Mouse (Mus musculus): ENCODE measurements around the gene Tnfsf15. TPM values are rescaled to one million over a fixed set of nuclear protein-coding genes. Genes with fewer than 3 reads are reported as not detected.

The Tnfsf15 gene
- total RNA-seq, 2 experiments from 2014 or later, result not detected

GRCm38 (mm10) chr4:63684412-63685252 lies 60.3 kb downstream of the Tnfsf15 start:
- no peak for DNase-seq

- no peak for DNase-seq
Measured at GRCm38 (mm10) chr4:63683716-63684115, 61.2 kb downstream of the Tnfsf15 start.

GRCm38 (mm10) chr4:63683056-63683455 lies 61.9 kb downstream of the Tnfsf15 start:
- no peak for DNase-seq

GRCm38 (mm10) chr4:63682441-63682840 lies 62.5 kb downstream of the Tnfsf15 start:
- DNase-seq, result no peak

GRCm38 (mm10) chr4:63681557-63681956 lies 63.4 kb downstream of the Tnfsf15 start:
- no peak for DNase-seq

Other genes with a start within 250 kb of the Tnfsf15 start
- 10 to 100 TPM; 18.8 to 22.3 TPM for gene Whrn, start 249.1 kb downstream of the Tnfsf15 start, total RNA-seq (2021)
- 100 to 1,000 TPM; 124 to 125 TPM for gene Atp6v1g1, start 200.3 kb downstream of the Tnfsf15 start, total RNA-seq (2021)
- gene Tmem268, start 186.3 kb downstream of the Tnfsf15 start, total RNA-seq (2021), result 1 to 10 TPM; 7.1 to 8.4 TPM
- not detected for gene Gm11213, start 139.9 kb downstream of the Tnfsf15 start, total RNA-seq (2021)
- not detected for gene Tex48, start 122.7 kb downstream of the Tnfsf15 start, total RNA-seq (2021)
- gene Gm11214, start 81.7 kb downstream of the Tnfsf15 start, total RNA-seq (2021), result not detected
- not detected for gene Tnfsf8, start 116.2 kb upstream of the Tnfsf15 start, total RNA-seq (2021)